Mouse (Mus musculus): ENCODE results near the gene Ptbp1.

DNA sequence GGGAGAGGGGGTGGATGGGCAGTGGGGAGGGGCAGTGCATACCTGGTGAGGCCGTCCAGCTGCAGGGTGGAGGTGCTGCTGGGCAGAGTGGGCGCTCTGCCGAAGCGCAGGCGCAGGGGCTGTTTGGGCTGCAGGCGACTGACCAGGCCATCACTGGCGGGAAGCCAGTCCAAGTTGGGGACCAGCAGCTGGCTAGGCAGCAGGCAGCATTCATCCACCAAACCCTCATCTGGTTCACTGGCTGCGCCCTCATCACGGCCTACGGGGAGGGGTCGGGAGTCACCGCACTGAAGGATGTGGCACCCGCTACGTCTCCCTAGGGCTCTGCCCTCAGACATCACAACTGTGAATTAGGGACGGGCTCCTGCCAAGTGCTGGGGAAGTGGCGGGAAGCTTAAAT is 42.1 kb downstream of the Ptbp1 start:
- TF ChIP-seq CTCF (IDR thresholded peaks at IDR 0.05; ENCODE audit: control insufficient read depth, insufficient read depth, low read length) (no peak), POLR2A (IDR thresholded peaks at IDR 0.05; ENCODE audit: borderline replicate concordance, control insufficient read depth, low read depth, low read length) (no peak)
